ENCODE assay signal across 8 mouse cellular contexts in the genomic region with DNA sequence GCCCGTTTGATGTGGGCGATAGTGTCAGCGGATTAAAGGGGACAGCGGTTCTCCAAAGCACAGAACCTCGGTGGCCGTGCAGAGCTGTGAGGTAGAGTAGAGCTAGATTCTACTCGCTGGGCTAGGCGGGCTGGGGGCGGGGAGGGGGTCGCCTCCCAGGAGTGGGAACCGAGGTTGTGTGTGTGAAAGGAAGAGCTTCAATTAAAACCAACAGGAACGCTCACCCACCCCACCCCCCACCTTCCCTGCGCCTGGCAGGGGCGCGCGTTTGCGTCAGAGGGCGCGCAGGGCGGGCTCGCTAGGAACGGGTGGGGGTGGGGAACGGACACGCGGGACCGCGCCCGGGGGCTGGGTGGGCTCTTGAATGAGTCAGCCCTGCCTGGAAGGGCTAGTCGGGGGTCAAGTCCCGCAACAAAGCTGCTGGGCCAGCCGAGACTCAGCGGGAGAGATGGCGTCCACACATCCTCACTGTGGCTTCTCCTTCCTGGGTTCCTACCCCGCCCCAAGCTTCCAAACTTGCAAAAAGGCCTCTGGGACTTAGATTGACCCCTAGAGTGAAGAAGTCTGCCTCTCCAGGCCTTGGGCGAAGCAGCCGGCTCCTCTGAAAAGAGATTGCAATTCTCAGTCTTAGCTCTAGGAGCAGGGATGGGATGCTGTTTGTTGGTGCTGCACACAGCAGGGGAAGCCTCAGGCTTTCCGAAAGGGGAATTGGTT. TPM values are rescaled to one million over a fixed set of nuclear protein-coding genes. Genes with fewer than 3 reads are reported as not detected.
A peak's percentile ranks its signal among the peaks of the same experiment; 100 is the strongest.
DNase-seq lines count a peak whose midpoint lies in the region; ATAC-seq and TF ChIP-seq lines count a peak whose summit lies in the region.

No protein-coding gene starts in this region.

- H3K27me3 ChIP-seq in embryonic facial prominence, embryonic 12.5 days, result no peaks in the 10 kb centered on the region
- peaks cover 17% of the 10 kb centered on the region for H3K27me3 ChIP-seq in limb, embryonic 11.5 days (ENCODE audit: control insufficient read depth, insufficient read depth, low read length)
- H3K27me3 ChIP-seq in midbrain, postnatal 0 days (ENCODE audit: insufficient read depth, low read length), result no peaks in the 10 kb centered on the region

- peak overlapping the region; percentile 73 for H3K9ac ChIP-seq in embryonic facial prominence, embryonic 12.5 days
- H3K9ac ChIP-seq in limb, embryonic 11.5 days (ENCODE audit: low read length), result peak overlapping the region; percentile 53
- H3K9ac ChIP-seq in midbrain, postnatal 0 days (replicated peaks; ENCODE audit: low read length, poor library complexity, severe bottlenecking), result peak overlapping the region; percentile 84

- under 1% methylated on average over 37 of the region's 37 CpGs for WGBS in embryonic facial prominence, embryonic 12.5 days
- WGBS in limb, embryonic 11.5 days, result under 1% methylated on average over 37 of the region's 37 CpGs
- under 1% methylated on average over 34 of the region's 37 CpGs for WGBS in midbrain, postnatal 0 days

- intact Hi-C loops in gastrocnemius, adult 2 months (cut with DNase I), result loop anchor here (10.0 kb wide), 1 partner anchor 339 kb away; no protein-coding TSS in a partner anchor
- intact Hi-C loops in gastrocnemius, postnatal 36 days (cut with DNase I), result no loop called here

- H3K4me2 ChIP-seq in embryonic facial prominence, embryonic 12.5 days (replicated peaks), result peak overlapping the region; percentile 80
- peak overlapping the region; percentile 97 for H3K4me2 ChIP-seq in limb, embryonic 11.5 days (ENCODE audit: low read depth, severe bottlenecking)
- peak overlapping the region; percentile 83 for H3K4me2 ChIP-seq in midbrain, postnatal 0 days (ENCODE audit: low read depth, low read length, poor library complexity, severe bottlenecking)

- peaks cover 3% of the 10 kb centered on the region; the same call in 1 of the 2 replicates for H3K4me1 ChIP-seq in embryonic facial prominence, embryonic 12.5 days
- H3K4me1 ChIP-seq in limb, embryonic 11.5 days (ENCODE audit: control insufficient read depth, insufficient read depth, low read length), result peaks cover 9% of the 10 kb centered on the region
- H3K4me1 ChIP-seq in midbrain, postnatal 0 days (ENCODE audit: insufficient read depth, low read length), result peaks cover 3% of the 10 kb centered on the region; the same call in 1 of the 2 replicates

- no peaks in the 10 kb centered on the region for H3K36me3 ChIP-seq in embryonic facial prominence, embryonic 12.5 days
- H3K36me3 ChIP-seq in limb, embryonic 11.5 days (ENCODE audit: control insufficient read depth, insufficient read depth, low read length), result no peaks in the 10 kb centered on the region
- H3K36me3 ChIP-seq in midbrain, postnatal 0 days (ENCODE audit: insufficient read depth, low read length), result no peaks in the 10 kb centered on the region

- DNase-seq in gastrocnemius, adult 2 months, result peak; percentile 57
- no peak for DNase-seq in gastrocnemius, postnatal 36 days
- DNase-seq in adrenal gland, adult 18-20 months (ENCODE audit: low spot score in 2 of 2), result peak; percentile 62 to 64
- peak; percentile 32 for DNase-seq in heart, postnatal 4 days
- DNase-seq in limb, embryonic 11.5 days (ENCODE audit: low spot score), result peak; percentile 72
- DNase-seq in midbrain, postnatal 0 days (ENCODE audit: low spot score), result peak; percentile 84
- no peak for DNase-seq in B cell, adult 2 months

- H3K4me3 ChIP-seq in gastrocnemius, adult 2 months, result peak overlapping the region; percentile 67
- H3K4me3 ChIP-seq in embryonic facial prominence, embryonic 12.5 days, result peak overlapping the region; percentile 87
- H3K4me3 ChIP-seq in limb, embryonic 11.5 days (ENCODE audit: low read depth, low read length), result peak overlapping the region; percentile 51
- peak overlapping the region; percentile 87 for H3K4me3 ChIP-seq in midbrain, postnatal 0 days (ENCODE audit: low read depth, low read length)

- 0 out of 2 replicates have a peak, but pooled peaks have one; percentile 6 for TF ChIP-seq CTCF in gastrocnemius, adult 2 months (IDR thresholded peaks at IDR 0.05)
- peak; percentile 70 for TF ChIP-seq CTCF in midbrain, postnatal 0 days (IDR thresholded peaks at IDR 0.05)

- H3K9me3 ChIP-seq in embryonic facial prominence, embryonic 12.5 days, result no peaks in the 10 kb centered on the region
- H3K9me3 ChIP-seq in limb, embryonic 11.5 days (ENCODE audit: control insufficient read depth, low read length), result no peaks in the 10 kb centered on the region
- H3K9me3 ChIP-seq in midbrain, postnatal 0 days (ENCODE audit: low read length), result no peaks in the 10 kb centered on the region

- peak overlapping the region; percentile 81 for H3K27ac ChIP-seq in gastrocnemius, adult 2 months
- peak overlapping the region; percentile 94 for H3K27ac ChIP-seq in embryonic facial prominence, embryonic 12.5 days
- H3K27ac ChIP-seq in limb, embryonic 11.5 days (replicated peaks; ENCODE audit: low read depth, low read length), result no peak overlapping the region; the same call in 1 of the 2 replicates
- H3K27ac ChIP-seq in midbrain, postnatal 0 days (ENCODE audit: low read depth, low read length), result peak overlapping the region; percentile 92

- peak; percentile 44 for ATAC-seq in embryonic facial prominence, embryonic 12.5 days (ENCODE audit: insufficient number of reproducible peaks, insufficient read depth, low FRiP score, low TSS enrichment)
- peak; percentile 20; the same call in 1 of the 2 replicates for ATAC-seq in limb, embryonic 11.5 days (ENCODE audit: insufficient number of reproducible peaks, low FRiP score, low TSS enrichment, low read depth)
- peak; percentile 48 for ATAC-seq in midbrain, postnatal 0 days (ENCODE audit: low FRiP score)

RNA-seq across cellular contexts. Expression of a gene that starts 3.9 kb away (rescaled TPM):
- total RNA-seq in gastrocnemius, adult 2 months (2021), result under 1 TPM; 0.41 to 0.56 TPM
- under 1 TPM; 0.31 to 0.69 TPM for total RNA-seq in gastrocnemius, postnatal 36 days (2021)
- total RNA-seq in adrenal gland, adult 18-20 months (2021), result 10 to 100 TPM; 21.5 to 24.1 TPM
- 46.5 and 49.0 TPM in 2 replicates for polyA plus RNA-seq in embryonic facial prominence, embryonic 12.5 days (2016; fragmentation: Nextera tagmentation; extraction: Ambion mirVana)
- total RNA-seq in heart, postnatal 4 days (2021), result 1 to 10 TPM; 4.6 to 4.8 TPM
- 12.2 and 15.0 TPM in 2 replicates for polyA plus RNA-seq in limb, embryonic 11.5 days (2014; fragmentation: Nextera tagmentation; extraction: Ambion mirVana)
- 163 and 184 TPM in 2 replicates for total RNA-seq in midbrain, postnatal 0 days (2014; rRNA removed)
- 46.4 and 55.5 TPM in 2 replicates for polyA plus RNA-seq in midbrain, postnatal 0 days (2015; fragmentation: Nextera tagmentation; extraction: Ambion mirVana)

Comparison
In these comparisons a context has a peak if more than half of its experiments do, and no peak if none do; other contexts are left out.
1. DNase-seq: peak in gastrocnemius, adult 2 months (single experiment), adrenal gland, adult 18-20 months (2 of 2), heart, postnatal 4 days (single experiment), limb, embryonic 11.5 days (single experiment) and midbrain, postnatal 0 days (single experiment); none in gastrocnemius, postnatal 36 days (0 of 2) and B cell, adult 2 months (0 of 2).
2. Peak in every context shown above with its lines, with median percentiles within 50 percentile points of each other: H3K4me3 ChIP-seq, ATAC-seq, H3K4me2 ChIP-seq and H3K9ac ChIP-seq.